Mouse (Mus musculus) heart, postnatal 0 days (tissue): ENCODE measurements around the gene Clcn7. TPM values are rescaled to one million over a fixed set of nuclear protein-coding genes. Genes with fewer than 3 reads are reported as not detected.

Experiments used
- ATAC-seq: fragments of 200-750 bp; cut with Nextera tagmentation; 2 replicates; pipeline ENCODE4 v1.8.0; 2017; ENCODE audit warnings: low read depth, moderate number of reproducible peaks, moderate library complexity; ENCODE audit not compliant: insufficient read depth
- DNase-seq: peaks from one replicate; pipeline ENCODE4 v3.0.0-alpha.2; 2016; ENCODE audit warnings: low spot score
- H3K27ac ChIP-seq: fragments of 300-500 bp; sonication (generic); 2 replicates; pipeline ENCODE4 v1.5.1; 2014; ENCODE audit warnings: low read depth, mild to moderate bottlenecking
- H3K27me3 ChIP-seq: fragments of 300-500 bp; sonication (generic); 2 replicates; pipeline ENCODE4 v1.6.1; 2014; ENCODE audit warnings: low read length, mixed read lengths; ENCODE audit not compliant: control insufficient read depth, insufficient read depth
- H3K36me3 ChIP-seq: fragments of 300-500 bp; sonication (generic); replicated peaks from 2 replicates; pipeline ENCODE4 v1.6.1; 2014; ENCODE audit warnings: low read length, mixed read lengths; ENCODE audit not compliant: control insufficient read depth, insufficient read depth
- H3K4me1 ChIP-seq: fragments of 300-500 bp; sonication (generic); 2 replicates; pipeline ENCODE4 v1.6.1; 2014; ENCODE audit warnings: antibody characterized with exemption; ENCODE audit not compliant: control insufficient read depth, insufficient read depth
- H3K4me2 ChIP-seq: fragments of 300-500 bp; sonication (generic); 2 replicates; pipeline ENCODE4 v1.6.1; 2014; ENCODE audit warnings: low read depth, mild to moderate bottlenecking, low read length, moderate library complexity
- H3K4me3 ChIP-seq: fragments of 300-500 bp; sonication (generic); 2 replicates; pipeline ENCODE4 v1.5.1; 2014; ENCODE audit warnings: low read depth, low read length
- H3K9ac ChIP-seq: fragments of 300-500 bp; sonication (generic); replicated peaks from 2 replicates; pipeline ENCODE4 v1.6.1; 2014; ENCODE audit warnings: low read depth, low read length, mixed read lengths
- H3K9me3 ChIP-seq: fragments of 300-500 bp; sonication (generic); replicated peaks from 2 replicates; pipeline ENCODE4 v1.6.1; 2016; ENCODE audit warnings: low read length; ENCODE audit not compliant: control insufficient read depth
- CTCF ChIP-seq: IDR thresholded peaks from 2 replicates; pipeline ENCODE4 v1.5.1; 2016; ENCODE audit warnings: antibody characterized with exemption, control low read depth, low read depth
- EP300 ChIP-seq: IDR thresholded peaks from 2 replicates; pipeline ENCODE4 v1.6.1; 2016; ENCODE audit warnings: antibody characterized with exemption, low read depth
- WGBS: fragments of 180-500 bp; shearing (Covaris S2); extraction: QIAGEN DNeasy Blood & Tissue Kit; methylation state at CpG from one replicate; pipeline ENCODE4 v1.1.7; 2014; 5-methylcytosine and 5-hydroxymethylcytosine counted together
- polyA plus RNA-seq: library from polyadenylated mRNA; unstranded; fragments of >200 nt; fragmentation: Nextera tagmentation; extraction: Ambion mirVana; gene quantifications from 2 replicates; pipeline ENCODE4 v1.2.1, GENCODE M21; 2015
- total RNA-seq: library from RNA; depleted of rRNA; stranded (reverse); fragments of >200 nt; gene quantifications from 2 replicates; pipeline ENCODE4 v1.2.3, GENCODE M21; 2014; ENCODE audit warnings: low replicate concordance

Clcn7 gene
- total and polyA plus RNA-seq, 2 experiments from 2014 or later: 12.6 to 20.3 TPM

GRCm38 (mm10) chr17:25175411-25175810 is 42.2 kb downstream of the Clcn7 start, which contains the start of gene Gm38655:
Gm38655 (minus strand) TSS chr17:25175471.
- TF ChIP-seq CTCF (no peak), EP300 (no peak)
- Histone ChIP-seq H3K36me3 (no peaks in the 10 kb centered on the region), H3K9me3 (no peaks in the 10 kb centered on the region), H3K9ac (no peak within 1 kb of the TSS), H3K27ac (no peak within 1 kb of the TSS), H3K4me1 (no peaks in the 10 kb centered on the region), H3K27me3 (0 out of 2 replicates have a peak, but pooled peaks cover 9% of the 10 kb centered on the region), H3K4me3 (no peak within 1 kb of the TSS), H3K4me2 (no peak within 1 kb of the TSS)
- DNase-seq (no peak), ATAC-seq (no peak)
- 59% methylated on average over 9 of the region's 9 CpGs for WGBS

GRCm38 (mm10) chr17:25183232-25183631 is 50.0 kb downstream of the Clcn7 start:
- no peaks in the 10 kb centered on the region for H3K9me3 ChIP-seq
- TF ChIP-seq CTCF (no peak), EP300 (no peak)
- H3K9ac ChIP-seq: no peak overlapping the region
- DNase-seq: no peak
- no peaks in the 10 kb centered on the region for H3K36me3 ChIP-seq
- H3K4me1 ChIP-seq: peaks cover 12% of the 10 kb centered on the region
- no peak overlapping the region for H3K27ac ChIP-seq
- no peak overlapping the region for H3K4me3 ChIP-seq
- 0 out of 2 replicates have a peak, but pooled peaks cover 6% of the 10 kb centered on the region for H3K27me3 ChIP-seq
- H3K4me2 ChIP-seq: peak overlapping the region; percentile 96; the same call in 1 of the 2 replicates
- no peak for ATAC-seq

- Histone ChIP-seq H3K27ac (peak within 1 kb of the TSS; percentile 91), H3K36me3 (no peaks in the 10 kb centered on the region), H3K27me3 (0 out of 2 replicates have a peak, but pooled peaks cover 6% of the 10 kb centered on the region), H3K4me2 (peak within 1 kb of the TSS; percentile 96), H3K4me3 (peak within 1 kb of the TSS; percentile 78), H3K4me1 (peaks cover 15% of the 10 kb centered on the region), H3K9me3 (no peaks in the 10 kb centered on the region), H3K9ac (peak within 1 kb of the TSS; percentile 70)
- WGBS: under 1% methylated on average over 50 of the region's 50 CpGs
- peak; percentile 94 for DNase-seq
- TF ChIP-seq EP300 (peak; percentile 96), CTCF (no peak)
- peak; percentile 79 for ATAC-seq
Measured at GRCm38 (mm10) chr17:25184129-25184691, 51.0 kb downstream of the Clcn7 start, which contains the start of gene BC003965. BC003965 (plus strand) TSS chr17:25184554.

- TF ChIP-seq CTCF (no peak), EP300 (no peak)
- no peaks in the 10 kb centered on the region for H3K9me3 ChIP-seq
- H3K4me3 ChIP-seq: peak overlapping the region; percentile 78
- 0 out of 2 replicates have a peak, but pooled peaks cover 6% of the 10 kb centered on the region for H3K27me3 ChIP-seq
- H3K4me2 ChIP-seq: peak overlapping the region; percentile 96
- peak overlapping the region; percentile 70 for H3K9ac ChIP-seq
- 8% methylated on average over 17 of the region's 17 CpGs for WGBS
- ATAC-seq (no peak), DNase-seq (no peak)
- H3K4me1 ChIP-seq: peaks cover 22% of the 10 kb centered on the region
- H3K27ac ChIP-seq: peak overlapping the region; percentile 68
- H3K36me3 ChIP-seq: no peaks in the 10 kb centered on the region
Measured at GRCm38 (mm10) chr17:25184961-25185360, 51.8 kb downstream of the Clcn7 start.

- DNase-seq (no peak), ATAC-seq (no peak)
- Histone ChIP-seq H3K4me2 (peak overlapping the region; percentile 80), H3K9ac (peak overlapping the region; percentile 81), H3K27ac (peak overlapping the region; percentile 80), H3K4me1 (peaks cover 24% of the 10 kb centered on the region), H3K27me3 (no peaks in the 10 kb centered on the region), H3K4me3 (peak overlapping the region; percentile 75), H3K36me3 (peaks cover 11% of the 10 kb centered on the region; the same call in 1 of the 2 replicates), H3K9me3 (no peaks in the 10 kb centered on the region)
- TF ChIP-seq EP300 (no peak), CTCF (no peak)
- 4% methylated on average over 11 of the region's 11 CpGs for WGBS
Measured at GRCm38 (mm10) chr17:25187784-25188149, 54.6 kb downstream of the Clcn7 start.
